Mouse (Mus musculus): ENCODE results near the gene Unc45b.

Gene Unc45b

DNA sequence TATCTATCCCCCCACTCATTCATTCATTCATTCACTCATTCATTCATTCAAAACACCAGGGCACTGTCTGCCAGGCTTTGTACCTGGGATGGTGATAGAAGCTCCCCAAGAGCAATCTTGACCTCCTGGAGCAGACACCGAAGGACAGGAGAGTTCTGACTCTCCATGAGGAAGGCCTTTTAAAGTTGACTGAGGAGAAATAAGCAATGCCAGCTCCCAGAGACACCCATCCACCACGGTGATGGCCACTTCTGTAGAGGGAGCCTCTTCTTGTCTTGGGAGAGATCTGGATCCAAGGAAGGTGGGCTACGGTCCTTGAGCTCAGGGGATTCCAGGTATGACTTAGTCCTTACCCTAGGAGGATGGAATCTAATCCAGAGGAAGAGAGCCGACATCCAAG is at the start of gene Unc45b:
Gene Unc45b (plus strand): TSS at position 301 of the 400 bp plus-strand sequence.
- DNase-seq = no peak

DNA sequence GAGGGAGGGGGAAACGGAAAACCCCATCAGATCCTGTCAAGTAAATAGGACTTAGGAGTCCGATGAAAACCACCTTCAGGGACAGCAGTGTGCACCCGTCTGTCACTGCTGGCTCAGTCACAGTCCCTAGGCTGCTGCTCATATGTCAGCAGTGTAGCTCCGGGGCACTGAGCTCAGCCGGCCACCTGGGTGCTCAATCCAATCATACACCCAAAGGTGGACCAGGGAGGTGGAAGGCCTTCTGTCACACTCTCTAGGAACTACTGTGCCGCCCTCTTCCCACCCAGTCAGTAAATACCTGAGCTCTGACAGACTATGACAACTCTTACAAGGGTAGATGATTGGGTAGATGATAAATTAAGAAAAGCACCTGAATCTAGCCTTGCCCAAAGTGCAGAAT is 49.6 kb upstream of the Unc45b start:
- no peak for DNase-seq

DNA sequence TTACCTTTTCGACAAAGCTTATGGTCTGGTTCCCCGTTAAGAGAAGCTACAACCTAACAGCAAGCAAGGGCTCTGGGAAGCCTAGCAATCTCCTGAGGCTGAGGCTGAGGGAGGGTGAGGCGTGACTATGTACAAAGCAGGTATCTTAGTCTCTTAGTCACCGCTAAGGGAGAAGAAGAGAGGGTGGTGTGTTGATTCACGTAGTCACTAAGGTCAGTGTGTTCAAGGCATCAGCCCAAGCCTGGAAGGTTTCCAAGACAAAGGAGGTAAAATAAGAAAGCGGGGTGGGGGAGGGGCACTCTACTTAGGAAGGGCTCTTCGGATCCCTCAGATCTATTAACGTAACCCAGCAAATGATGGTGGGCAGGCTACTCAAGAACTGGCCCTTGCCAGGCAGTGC is 48.8 kb upstream of the Unc45b start:
- DNase-seq = no peak

DNA sequence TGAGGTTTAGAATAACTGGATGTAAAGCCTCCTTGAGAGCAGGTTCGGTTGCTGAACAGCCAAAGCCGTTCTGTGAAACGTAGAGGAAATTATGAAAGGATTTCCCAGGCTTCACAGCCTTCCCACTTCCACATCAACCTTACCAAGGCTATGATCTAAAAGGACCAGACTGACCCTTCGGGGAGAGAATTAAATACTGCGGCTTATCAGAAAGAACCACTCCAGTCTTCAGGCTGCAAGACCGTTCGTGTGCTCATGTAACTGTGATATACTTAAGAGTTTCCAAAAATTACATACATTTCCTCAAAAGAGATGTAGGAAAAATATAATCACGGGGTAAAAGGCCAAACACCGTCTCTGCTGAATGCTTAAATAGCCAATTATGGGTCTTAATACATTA is 47.7 kb upstream of the Unc45b start:
- no peak for DNase-seq

DNA sequence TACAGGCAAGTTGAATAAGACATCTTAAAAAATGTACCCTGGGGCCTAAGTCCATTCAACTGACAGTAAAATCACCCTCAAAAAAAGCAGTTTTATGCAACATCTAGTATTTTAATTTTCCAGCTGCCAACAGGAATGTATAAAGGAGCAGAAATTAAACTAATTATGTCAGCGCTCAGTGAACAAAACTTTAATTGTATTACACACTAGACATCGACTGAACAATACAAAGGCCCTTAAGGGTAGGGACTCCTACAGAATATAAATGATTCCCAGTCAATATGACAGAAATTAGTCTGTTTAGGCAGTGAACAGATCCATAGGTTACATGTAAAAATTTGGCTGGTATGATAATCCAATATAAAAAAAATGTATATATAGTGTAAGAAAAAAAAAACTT is 47.3 kb upstream of the Unc45b start:
- DNase-seq = no peak

DNA sequence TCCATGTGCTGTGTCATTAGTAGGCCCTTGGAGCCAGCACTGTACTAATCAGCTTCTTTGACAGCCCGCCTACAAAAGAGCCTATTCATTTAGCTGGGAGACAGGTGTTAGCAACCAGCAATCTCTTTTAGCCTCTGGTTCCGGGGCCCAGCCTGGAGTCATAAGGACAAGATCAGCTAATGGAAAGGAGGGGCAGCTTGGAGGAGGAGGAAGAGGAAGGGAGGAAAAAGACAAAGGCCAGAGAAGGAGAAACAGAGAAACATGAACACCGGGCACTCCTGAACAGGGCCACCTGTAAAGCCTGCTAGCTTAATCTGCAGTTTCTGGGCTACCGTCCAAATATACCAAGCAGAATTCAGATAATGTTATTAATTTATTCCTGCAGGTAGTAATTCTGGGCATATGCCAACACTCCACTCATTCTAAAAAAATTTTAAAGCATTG is 46.8 kb upstream of the Unc45b start:
- DNase-seq = no peak

DNA sequence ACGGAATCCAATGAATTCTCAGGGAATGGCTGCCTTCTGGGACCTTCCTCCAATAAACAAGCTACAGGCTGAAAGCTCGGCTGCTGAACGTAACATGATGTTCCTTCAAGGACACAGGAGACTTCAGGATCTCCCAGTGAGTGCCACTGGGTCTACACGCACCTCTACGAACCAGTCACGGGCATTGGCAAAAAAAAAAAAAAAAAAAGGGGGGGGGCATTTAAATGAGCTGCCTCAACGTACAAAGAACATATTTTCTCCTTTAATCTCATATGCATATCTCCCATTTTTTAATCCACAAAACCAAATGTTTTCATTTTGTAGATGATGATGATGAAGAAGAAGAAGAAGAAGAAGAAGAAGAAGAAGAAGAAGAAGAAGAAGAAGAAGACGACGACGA is 44.4 kb upstream of the Unc45b start:
- DNase-seq = no peak

DNA sequence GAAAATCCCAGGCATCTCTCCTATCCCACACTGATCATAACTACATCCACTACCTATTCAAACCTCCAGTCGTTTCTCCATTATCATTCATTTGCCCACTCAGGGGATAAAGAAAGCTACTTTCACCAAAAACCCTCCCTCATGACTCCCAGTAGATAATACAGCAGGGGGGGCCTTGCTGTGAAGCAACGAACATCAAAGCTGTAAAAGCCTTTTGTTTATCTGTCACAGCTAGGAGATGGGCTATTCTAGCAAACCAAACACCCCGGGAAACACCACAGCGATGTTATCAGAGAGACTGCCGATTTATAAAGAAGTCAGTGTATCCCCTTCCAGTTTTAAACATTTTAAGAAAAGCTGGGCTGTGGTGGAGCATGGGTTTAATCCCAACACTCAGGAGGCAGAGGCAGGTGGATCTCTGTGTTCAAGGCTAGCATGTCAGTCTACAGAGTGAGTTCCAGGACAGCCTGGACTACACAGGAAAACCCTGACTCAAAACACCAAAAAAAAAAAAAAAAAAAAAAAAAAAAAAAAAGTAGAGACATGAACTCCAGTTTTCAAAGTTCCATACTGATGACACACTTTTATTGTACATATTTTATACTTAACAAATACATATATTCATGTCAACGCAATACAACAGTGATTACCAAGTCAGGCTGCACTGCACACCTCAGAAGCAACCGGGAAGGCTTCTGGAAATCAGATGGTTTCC is 43.3 kb upstream of the Unc45b start:
- no peak for DNase-seq

DNA sequence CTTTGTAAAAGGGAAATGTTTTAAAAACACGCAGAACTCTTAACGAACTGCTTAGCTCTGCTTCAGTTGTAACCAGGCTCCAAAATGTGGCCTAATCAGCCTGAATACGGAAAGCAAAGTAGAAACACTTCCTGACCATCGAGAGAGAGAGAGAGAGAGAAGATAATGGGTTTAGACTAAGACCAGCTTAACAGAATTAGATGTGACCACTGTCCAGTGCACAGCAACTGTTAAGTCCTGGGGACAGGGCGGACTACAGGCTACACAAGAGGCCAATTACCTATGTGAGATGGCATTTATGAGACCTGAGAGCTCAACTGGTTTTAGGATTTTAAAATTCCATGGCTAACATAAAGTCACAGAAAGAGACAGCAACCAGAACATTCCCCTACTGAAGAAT is 42.4 kb upstream of the Unc45b start:
- no peak for DNase-seq

DNA sequence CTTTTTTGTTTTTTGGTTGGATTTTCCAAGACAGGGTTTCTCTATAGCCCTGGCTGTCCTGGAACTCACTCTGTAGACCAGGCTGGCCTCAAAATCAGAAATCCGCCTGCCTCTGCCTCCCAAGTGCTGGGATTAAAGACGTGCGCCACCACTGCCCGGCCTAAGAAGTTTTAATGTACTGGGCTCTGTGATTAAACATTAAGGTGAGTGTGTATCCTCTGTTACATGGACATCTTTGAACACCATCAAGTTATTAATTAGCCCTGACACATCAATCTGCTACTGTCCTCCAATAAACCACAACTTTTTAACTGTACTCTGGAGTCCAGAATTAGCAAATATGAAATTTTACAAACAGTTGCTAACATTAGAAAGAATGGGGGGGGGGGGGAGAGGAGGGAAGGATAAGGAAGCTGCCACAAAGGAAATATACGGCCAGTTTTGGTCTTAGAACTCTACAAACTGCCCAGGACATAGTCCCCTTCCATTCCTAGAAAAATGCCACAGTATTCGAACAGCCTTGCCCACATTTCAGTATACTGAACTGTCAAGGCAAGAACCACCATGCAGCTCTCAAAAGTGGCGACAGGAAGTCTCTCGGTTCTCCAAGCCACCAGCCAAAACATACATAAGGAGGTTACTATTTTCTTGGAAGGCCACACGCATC is 40.7 kb upstream of the Unc45b start:
- no peak for DNase-seq

DNA sequence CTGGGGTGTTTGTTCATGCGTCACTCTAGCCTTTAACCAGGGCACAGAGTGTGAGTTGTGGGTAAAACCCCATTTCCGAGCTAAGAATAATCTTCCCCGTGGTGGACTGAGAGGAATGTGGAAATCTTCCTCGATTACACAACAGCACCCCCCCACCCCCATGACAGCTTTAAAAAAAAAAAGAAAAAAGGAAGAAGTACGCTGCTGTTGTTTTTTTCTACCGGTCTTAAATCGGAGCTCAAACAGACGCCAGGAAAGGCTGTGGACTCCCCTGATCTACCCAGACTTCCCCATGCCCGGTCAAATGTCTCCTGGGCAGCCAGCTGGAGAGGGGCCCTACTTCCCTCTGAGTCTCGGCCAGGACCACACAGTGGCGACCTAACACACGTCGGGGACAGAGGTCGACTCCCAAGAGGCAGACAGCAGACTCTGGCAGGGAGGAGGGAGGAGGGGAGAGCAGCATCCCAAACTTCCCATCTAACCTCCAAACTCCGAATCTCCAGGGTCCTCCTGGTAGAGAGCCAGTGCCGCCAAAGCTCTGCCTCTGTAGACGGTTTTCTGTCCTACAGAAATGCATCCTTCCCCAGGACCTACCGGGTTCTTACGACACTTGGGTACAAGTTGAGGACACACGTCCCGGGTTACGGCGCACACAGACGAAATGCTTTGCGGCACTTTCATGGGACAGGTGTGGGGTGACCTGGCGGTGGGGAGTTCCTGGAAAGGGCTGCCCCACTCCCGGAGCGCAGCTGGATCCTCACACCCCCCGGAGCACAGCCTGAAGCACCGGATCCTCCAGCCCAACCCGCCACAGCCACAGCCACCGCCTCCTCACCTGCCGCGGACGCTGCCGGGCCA is 39.9 kb upstream of the Unc45b start:
- DNase-seq = peak; percentile 22

DNA sequence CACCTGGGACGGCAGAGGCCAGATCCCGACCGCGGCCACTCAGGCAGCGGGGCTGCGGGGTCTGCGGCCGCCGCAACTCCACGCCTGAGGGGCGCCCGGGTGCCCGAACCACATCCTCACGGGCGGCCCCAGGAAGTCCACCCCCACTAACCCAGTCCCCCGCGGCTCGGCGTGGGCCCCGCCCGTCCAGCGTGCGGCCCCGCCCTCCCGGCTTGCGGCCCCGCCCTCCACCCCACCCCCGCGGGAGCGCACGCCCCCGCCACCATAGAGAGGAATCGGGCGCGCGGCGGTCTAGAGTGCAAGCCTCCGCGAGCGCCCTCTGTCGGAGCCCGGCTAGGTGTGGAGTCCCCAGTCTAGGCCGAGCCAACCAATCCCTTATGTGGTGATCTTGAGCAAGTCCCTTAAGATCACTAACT is 39.3 kb upstream of the Unc45b start, which contains the start of gene Rffl:
Gene Rffl (minus strand): TSS at position 180 of the 416 bp plus-strand sequence.
- peak; percentile 99 for DNase-seq

DNA sequence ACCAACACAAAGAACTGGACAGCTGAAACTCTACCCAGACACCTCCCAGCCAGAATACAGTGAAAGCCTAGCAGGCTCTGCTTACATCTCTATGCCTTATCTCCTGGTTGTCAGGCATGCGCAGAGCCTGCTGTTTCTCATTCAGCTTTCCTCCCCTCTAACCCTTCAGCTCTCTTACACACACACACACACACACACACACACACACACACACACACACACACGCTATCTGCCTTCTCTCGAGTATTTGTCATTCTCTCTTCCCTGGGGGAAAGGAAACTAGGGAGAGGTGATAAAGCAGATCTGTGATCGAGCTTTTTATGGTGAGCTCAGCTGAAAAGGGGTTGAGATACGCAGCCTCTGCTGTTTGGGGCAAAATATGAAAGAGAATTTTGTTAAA is 35.4 kb upstream of the Unc45b start:
- DNase-seq = no peak

DNA sequence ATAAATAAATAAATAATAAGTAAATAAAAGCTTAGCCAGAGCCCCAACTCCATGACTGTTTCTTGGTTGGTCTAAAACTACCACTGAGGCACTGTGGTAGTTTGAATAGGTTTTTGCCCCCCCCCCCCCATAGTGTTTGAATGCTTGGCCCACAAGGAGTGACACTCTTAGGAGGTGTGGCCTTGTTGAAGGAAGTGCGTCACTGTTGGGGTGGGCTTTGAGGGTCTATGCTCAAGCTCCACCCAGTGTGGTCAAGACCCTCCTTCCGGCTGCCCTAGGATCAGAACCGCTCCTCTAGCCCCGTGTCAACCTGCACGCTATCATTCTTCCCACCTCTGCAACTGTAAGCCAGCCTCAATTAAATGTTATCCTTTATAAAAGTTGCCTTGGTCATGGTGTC is 34.7 kb upstream of the Unc45b start:
- no peak for DNase-seq

DNA sequence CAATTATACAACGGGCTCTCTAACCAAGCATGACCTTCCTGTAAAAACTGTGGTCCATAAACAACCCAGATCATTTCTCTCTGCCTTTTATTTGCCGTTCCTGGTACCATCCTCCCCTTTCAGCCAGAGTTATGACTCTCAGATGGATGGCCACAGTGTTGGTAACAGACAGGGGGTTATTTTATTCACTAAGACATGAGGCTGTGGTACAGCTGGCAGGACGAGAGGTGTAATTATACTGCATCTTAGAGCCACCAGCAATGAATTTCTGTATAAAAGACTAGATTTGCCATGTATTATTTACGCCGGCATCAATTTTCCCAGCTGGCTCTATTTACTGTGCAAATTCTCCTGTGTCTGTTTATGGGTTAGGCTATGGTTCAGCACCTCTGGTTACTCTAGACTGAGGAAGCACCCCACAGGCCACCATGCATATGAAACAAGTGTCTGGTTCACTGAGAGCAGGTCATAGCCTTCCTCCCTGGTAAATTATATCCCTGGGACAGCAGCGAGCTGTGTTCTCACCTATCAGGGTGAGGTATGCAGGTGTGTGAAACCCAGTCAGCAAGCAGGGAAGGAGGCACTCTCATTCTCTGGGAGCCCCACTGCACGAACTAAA is 32.5 kb upstream of the Unc45b start:
- DNase-seq = no peak

DNA sequence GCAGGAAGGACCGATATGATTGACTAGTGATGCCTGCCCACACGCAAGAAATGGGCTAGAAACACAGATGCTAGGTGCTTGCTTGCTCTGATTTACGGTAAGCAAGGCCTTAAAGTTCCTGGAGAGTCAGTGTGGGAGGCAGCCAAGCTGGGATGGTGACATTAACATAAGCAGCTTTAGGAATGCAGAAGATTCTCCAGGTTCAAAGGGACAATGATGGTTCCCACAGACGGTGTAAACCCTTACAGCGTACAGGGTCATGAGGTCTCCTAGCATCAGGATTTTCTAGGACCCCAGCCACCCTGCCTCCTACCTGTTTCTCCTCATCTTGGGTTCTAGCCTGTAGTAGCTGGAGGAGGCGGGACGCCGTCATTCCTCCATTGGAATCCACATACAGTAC is 27.2 kb upstream of the Unc45b start:
- no peak for DNase-seq

DNA sequence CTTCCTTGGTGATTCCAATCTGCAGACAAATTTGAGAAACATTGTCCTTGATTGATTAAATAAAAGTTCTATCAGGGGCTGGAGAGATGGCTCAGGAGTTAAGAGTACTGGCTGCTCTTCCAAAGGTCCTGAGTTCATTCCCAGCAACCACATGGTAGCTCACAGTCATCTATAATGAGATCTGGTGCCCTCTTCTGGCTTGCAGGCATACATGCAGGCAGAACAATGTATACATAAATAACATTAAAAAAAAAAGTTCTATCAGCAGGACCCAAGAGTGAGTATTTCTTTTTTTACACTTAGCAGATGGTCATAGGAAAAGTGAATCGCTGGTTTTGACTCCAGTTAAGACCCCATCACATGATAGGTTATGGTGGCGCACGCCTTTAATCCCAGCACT is 23.8 kb upstream of the Unc45b start:
- DNase-seq = no peak

DNA sequence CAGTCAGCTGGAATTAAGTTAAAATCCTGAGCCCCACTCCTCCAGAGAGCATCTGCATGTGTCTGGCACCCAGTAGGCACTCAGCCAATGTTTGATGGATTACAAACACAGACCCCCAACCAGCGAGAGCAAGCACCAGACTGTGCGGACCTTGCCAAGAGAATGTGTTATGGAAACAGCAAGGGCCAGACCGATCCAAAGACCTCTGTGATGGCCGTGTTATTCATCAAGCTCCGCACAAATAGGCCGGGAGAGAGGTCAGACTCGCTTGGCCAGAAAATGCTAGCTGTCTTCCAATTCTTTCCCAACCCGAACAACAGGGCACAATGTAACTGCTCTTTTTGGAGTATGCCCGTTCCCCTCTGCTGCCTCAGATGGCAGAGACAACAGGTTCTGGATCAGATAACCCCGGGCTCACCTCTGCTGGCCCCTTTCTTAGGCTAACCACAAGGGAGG is 21.8 kb upstream of the Unc45b start:
- DNase-seq = no peak

DNA sequence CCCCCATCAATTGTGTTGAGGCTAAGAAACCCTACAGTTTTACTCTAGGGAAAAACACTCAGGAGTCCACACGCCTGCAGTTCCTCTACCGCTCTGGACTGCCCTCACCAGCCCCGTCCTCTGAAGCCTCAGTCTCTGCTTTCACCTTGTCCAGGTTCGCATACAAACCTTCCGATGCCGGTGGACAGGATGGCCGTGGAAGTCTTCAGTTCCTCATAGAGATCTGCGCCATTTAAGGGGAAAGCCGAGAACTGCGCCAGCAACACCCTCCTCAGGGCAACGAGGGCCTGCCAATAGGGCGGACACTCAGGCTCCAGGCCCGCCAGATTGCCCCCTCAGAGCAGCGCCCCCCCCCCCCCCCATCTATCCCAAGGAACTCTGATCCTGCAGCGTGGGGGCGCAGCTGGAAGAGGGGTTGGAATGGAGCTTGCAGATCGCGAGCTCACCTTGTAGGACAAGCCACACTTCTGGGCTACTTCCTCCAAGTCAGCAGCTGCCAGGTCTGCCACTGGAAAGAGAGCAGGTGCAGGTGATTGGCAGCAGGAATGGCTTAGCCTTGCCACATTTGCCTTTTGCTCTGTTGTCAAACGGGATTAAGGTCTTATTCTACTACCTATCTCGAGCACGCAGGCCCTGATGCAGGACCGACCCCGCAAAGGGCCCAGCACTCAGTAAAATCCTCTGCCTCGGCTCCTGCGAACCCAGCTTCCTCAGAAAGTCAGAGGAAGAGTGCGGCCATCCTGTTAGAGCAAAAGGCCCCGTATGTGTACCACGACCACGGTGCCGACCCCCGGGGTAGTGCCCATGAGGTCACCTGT is 20.6 kb upstream of the Unc45b start:
- no peak for DNase-seq

DNA sequence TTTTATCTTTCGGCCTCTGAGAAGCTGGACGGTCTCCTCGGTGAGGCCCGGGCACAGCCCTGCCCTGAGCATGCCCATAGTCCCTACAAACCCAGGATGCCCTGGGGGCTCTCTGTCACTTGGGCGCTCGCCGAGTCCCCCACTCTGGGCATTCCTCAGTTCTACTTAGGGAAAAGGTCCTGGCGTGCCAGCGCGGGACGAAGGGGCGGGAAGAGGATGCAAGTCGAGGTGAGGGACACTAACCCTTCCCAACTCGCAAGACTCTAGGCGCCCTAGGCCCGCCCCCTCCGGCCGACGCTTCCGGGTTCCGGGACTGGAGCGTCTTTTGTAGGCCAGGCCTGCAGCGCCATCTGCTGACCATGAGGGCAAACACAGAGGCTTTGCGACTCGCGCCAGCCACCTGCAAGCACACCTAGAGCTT is 20.0 kb upstream of the Unc45b start, which contains the start of gene Rad51d:
Gene Rad51d (minus strand): TSS at position 273 of the 421 bp plus-strand sequence.
- DNase-seq = peak; percentile 93

DNA sequence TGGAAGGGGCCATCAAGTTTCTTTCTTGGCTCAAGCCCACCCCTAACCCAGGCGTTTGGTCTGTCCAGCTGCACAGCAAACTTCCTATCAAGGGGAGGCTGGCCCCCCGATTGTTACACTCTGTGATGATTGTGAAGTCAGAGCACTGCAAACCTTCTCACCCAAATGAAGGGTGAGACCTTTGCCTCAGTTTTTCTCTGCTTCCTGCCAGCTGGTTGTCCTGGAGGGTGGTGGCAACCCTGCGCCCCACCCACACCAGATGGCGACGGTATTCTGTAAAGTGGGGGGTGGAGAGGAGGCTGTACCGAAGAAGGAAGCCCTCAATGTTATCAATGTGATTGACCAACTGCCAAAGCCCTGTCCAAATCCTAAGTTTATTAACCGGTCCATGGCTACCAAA is 18.4 kb upstream of the Unc45b start, which contains the start of gene Fndc8:
Gene Fndc8 (plus strand): TSS at position 189 of the 400 bp plus-strand sequence.
- DNase-seq = no peak

DNA sequence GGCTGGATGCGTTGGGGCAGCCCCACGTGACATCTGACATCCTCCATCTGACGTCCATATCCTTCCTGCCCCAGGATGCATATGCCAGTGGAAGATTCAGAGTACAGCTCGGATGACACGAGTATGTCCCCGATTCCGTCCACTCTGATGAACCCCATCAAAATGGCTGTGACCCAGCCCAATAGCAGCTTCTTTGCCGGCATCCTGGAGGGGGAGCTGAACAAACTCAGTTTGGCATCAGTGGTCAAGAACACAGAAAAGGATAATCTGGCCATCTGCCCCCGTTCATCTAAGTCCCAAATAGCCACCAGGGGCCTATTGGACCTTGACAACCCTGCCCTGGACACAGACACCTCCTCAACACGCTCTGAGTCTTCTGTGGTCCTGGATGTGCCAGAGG is 12.9 kb upstream of the Unc45b start:
- no peak for DNase-seq
